Mouse (Mus musculus) stomach, postnatal 0 days (tissue): ENCODE measurements around the gene Khdc1c. TPM values are rescaled to one million over a fixed set of nuclear protein-coding genes. Genes with fewer than 3 reads are reported as not detected.
A peak's percentile ranks its signal among the peaks of the same experiment; 100 is the strongest.
"Not testable (repeated sequence)": the region's sequence is repeated elsewhere in the genome, so short reads cannot be mapped to it uniquely, and the experiment has no call there.

Source experiments
- ATAC-seq: fragments of 200-750 bp; cut with Nextera tagmentation; 2 replicates; pipeline ENCODE4 v1.8.0; 2017; ENCODE audit not compliant: low FRiP score, low TSS enrichment
- DNase-seq: peaks from one replicate; pipeline ENCODE4 v3.0.0-alpha.2; 2016; ENCODE audit warnings: low spot score
- H3K27ac ChIP-seq: fragments of 300-500 bp; sonication (generic); replicated peaks from 2 replicates; pipeline ENCODE4 v1.5.1; 2014; ENCODE audit warnings: mild to moderate bottlenecking, control low read depth
- H3K27me3 ChIP-seq: fragments of 300-500 bp; sonication (generic); 2 replicates; pipeline ENCODE4 v1.6.1; 2014; ENCODE audit warnings: low read length; ENCODE audit not compliant: control insufficient read depth, insufficient read depth
- H3K36me3 ChIP-seq: fragments of 300-500 bp; sonication (generic); 2 replicates; pipeline ENCODE4 v1.6.1; 2014; ENCODE audit warnings: low read length, mixed read lengths; ENCODE audit not compliant: control insufficient read depth, insufficient read depth
- H3K4me1 ChIP-seq: fragments of 300-500 bp; sonication (generic); replicated peaks from 2 replicates; pipeline ENCODE4 v1.6.1; 2014; ENCODE audit warnings: antibody characterized with exemption; ENCODE audit not compliant: control insufficient read depth, insufficient read depth
- H3K4me2 ChIP-seq: fragments of 300-500 bp; sonication (generic); replicated peaks from 2 replicates; pipeline ENCODE4 v1.6.1; 2014; ENCODE audit warnings: low read depth, mild to moderate bottlenecking, control low read depth, moderate library complexity
- H3K4me3 ChIP-seq: fragments of 300-500 bp; sonication (generic); 2 replicates; pipeline ENCODE4 v1.5.1; 2014; ENCODE audit warnings: low read depth, low read length, control low read depth
- H3K9ac ChIP-seq: fragments of 300-500 bp; sonication (generic); 2 replicates; pipeline ENCODE4 v1.6.1; 2014; ENCODE audit warnings: mild to moderate bottlenecking, low read length, control low read depth, mixed read lengths
- H3K9me3 ChIP-seq: fragments of 300-500 bp; sonication (generic); 2 replicates; pipeline ENCODE4 v1.6.1; 2016; ENCODE audit warnings: low read length; ENCODE audit not compliant: control insufficient read depth
- CTCF ChIP-seq: IDR thresholded peaks from 2 replicates; pipeline ENCODE4 v1.5.1; 2016; ENCODE audit warnings: antibody characterized with exemption, low read depth, mild to moderate bottlenecking, moderate library complexity
- EP300 ChIP-seq: optimal IDR thresholded peaks from 2 replicates; pipeline ENCODE3; 2016; ENCODE audit warnings: antibody characterized with exemption
- WGBS: fragments of 180-500 bp; shearing (Covaris S2); extraction: QIAGEN DNeasy Blood & Tissue Kit; methylation state at CpG from one replicate; pipeline ENCODE4 v1.1.7; 2014; 5-methylcytosine and 5-hydroxymethylcytosine counted together
- polyA plus RNA-seq: library from polyadenylated mRNA; unstranded; fragments of >200 nt; fragmentation: Nextera tagmentation; extraction: Ambion mirVana; gene quantifications from 2 replicates; pipeline ENCODE4 v1.2.1, GENCODE M21; 2015

The Khdc1c gene
- polyA plus RNA-seq: not detected in 2 replicates

GRCm38 (mm10) chr1:21368031-21368430, at the start of gene Khdc1c:
Gene Khdc1c, plus strand, starts transcription at chr1:21368331.
- not testable (repeated sequence) for H3K9ac ChIP-seq, H3K4me1 ChIP-seq, ATAC-seq, H3K36me3 ChIP-seq, H3K4me2 ChIP-seq, H3K27me3 ChIP-seq, DNase-seq, H3K4me3 ChIP-seq, H3K9me3 ChIP-seq, H3K27ac ChIP-seq
- 83% methylated on average over 1 of the region's 1 CpGs for WGBS

GRCm38 (mm10) chr1:21320271-21320670, 47.9 kb upstream of the Khdc1c start:
- not testable (repeated sequence) for DNase-seq, ATAC-seq, H3K4me1 ChIP-seq, H3K27me3 ChIP-seq, H3K9me3 ChIP-seq, H3K27ac ChIP-seq, H3K9ac ChIP-seq, H3K4me3 ChIP-seq, H3K4me2 ChIP-seq, H3K36me3 ChIP-seq
- WGBS: 92% methylated on average over 5 of the region's 5 CpGs

DNA sequence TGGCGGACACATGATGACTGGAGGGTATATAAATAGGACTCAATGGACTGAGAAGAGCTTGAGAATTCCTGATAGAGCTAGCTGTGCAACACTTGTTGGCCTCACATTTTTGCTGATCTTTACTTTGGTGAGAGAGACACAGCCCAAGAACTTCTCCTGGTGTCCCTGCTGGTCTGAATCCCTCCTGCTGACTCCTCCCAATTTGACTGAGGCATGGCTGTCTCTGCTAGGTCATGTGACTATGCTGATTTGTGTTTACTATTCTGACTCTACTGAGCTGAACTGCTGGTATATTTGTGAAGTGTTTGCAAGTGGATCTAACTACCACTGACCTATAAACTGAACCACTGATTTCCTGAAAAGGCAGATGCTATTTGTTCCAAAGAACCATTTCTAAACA, 46.5 kb upstream of the Khdc1c start:
- Histone ChIP-seq H3K27ac (no peak overlapping the region), H3K36me3 (no peaks in the 10 kb centered on the region), H3K9me3 (no peaks in the 10 kb centered on the region), H3K9ac (no peak overlapping the region), H3K4me2 (no peak overlapping the region), H3K27me3 (no peaks in the 10 kb centered on the region), H3K4me1 (no peaks in the 10 kb centered on the region), H3K4me3 (no peak overlapping the region)
- DNase-seq (no peak), ATAC-seq (no peak)
- WGBS: 90% methylated on average over 1 of the region's 1 CpGs
- TF ChIP-seq CTCF: no peak
- TF ChIP-seq EP300: no peak

DNA sequence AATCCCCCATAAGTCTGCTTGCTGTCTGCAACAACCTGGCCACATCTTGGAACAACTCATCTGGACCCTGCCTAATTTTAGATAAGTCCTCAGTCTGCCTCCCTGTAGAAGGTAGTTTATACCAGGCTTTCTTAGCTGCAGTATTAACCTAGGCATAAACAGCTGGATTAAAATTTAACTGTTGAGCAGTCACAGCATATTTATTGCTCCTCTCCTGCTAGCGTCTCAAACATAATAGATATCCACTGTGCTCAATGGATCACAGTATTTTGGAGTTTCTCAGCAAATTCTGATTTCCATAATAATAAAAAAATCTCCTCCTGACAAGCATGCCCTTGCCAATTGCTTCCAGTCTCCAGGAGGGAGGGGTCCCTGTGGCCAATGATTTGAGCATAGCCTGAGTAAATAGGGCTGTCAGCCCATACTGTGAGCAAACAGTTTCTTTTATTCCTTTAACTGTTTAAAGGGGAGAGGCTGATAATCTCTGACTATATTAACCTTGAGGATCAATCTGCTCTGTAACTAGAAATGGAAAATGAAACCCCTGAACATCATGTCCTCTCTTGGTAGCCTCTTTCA, 44.0 kb upstream of the Khdc1c start:
- DNase-seq: peak; percentile 33
- 35% methylated on average over 1 of the region's 1 CpGs for WGBS
- Histone ChIP-seq H3K27me3 (no peaks in the 10 kb centered on the region), H3K4me1 (no peaks in the 10 kb centered on the region), H3K4me3 (no peak overlapping the region), H3K27ac (no peak overlapping the region), H3K4me2 (no peak overlapping the region), H3K36me3 (no peaks in the 10 kb centered on the region), H3K9ac (no peak overlapping the region), H3K9me3 (no peaks in the 10 kb centered on the region)
- TF ChIP-seq EP300 (no peak), CTCF (no peak)
- ATAC-seq: peak; percentile 72; the same call in 1 of the 2 replicates

GRCm38 (mm10) chr1:21324633-21325032, 43.5 kb upstream of the Khdc1c start:
- DNase-seq (no peak), ATAC-seq (no peak)
- Histone ChIP-seq H3K27ac (no peak overlapping the region), H3K9ac (no peak overlapping the region), H3K27me3 (no peaks in the 10 kb centered on the region), H3K36me3 (no peaks in the 10 kb centered on the region), H3K9me3 (no peaks in the 10 kb centered on the region), H3K4me3 (no peak overlapping the region), H3K4me2 (no peak overlapping the region), H3K4me1 (no peaks in the 10 kb centered on the region)
- WGBS: 91% methylated on average over 1 of the region's 1 CpGs
- TF ChIP-seq EP300: no peak
- TF ChIP-seq CTCF: no peak

DNA sequence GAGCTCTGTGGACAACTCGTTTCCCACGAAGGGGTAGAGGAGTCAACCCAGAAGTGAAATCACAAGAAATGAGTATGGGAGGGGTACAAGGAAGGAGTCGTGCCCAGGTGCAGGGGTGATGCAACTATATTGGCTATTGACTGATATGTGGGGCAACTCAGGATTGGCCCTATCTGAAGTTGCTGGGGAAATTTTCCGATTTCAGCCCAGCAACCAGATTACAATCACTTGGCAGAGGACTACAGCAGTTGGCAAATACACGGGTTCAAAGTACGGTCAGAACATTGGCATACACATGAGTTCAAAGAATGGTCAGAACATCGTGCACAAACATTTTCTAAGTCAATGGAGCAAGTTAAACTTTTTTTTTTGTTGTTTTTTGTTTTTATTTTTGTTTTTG, 41.4 kb upstream of the Khdc1c start:
- ATAC-seq (peak; percentile 76), DNase-seq (peak; percentile 45)
- Histone ChIP-seq H3K36me3 (no peaks in the 10 kb centered on the region), H3K4me2 (no peak overlapping the region), H3K27ac (no peak overlapping the region), H3K4me3 (no peak overlapping the region), H3K27me3 (no peaks in the 10 kb centered on the region), H3K9ac (no peak overlapping the region), H3K9me3 (no peaks in the 10 kb centered on the region), H3K4me1 (no peaks in the 10 kb centered on the region)
- WGBS: 74% methylated on average over 7 of the region's 7 CpGs
- no peak for TF ChIP-seq EP300

- H3K27ac ChIP-seq, H3K9ac ChIP-seq, H3K36me3 ChIP-seq, H3K27me3 ChIP-seq, DNase-seq, H3K4me2 ChIP-seq, ATAC-seq, H3K9me3 ChIP-seq, H3K4me1 ChIP-seq, H3K4me3 ChIP-seq: not testable (repeated sequence)
These were observed 37.0 kb upstream of the Khdc1c start for GRCm38 (mm10) chr1:21331161-21331560.
